Mouse (Mus musculus): ENCODE data around the gene Casp7. TPM values are rescaled to one million over a fixed set of nuclear protein-coding genes. Genes with fewer than 3 reads are reported as not detected.

The Casp7 gene
- polyA plus RNA-seq, 1 experiment from 2014 or later = 25.5 TPM

- Histone ChIP-seq H3K4me1 (ENCODE audit: control insufficient read depth, insufficient read depth, low read depth, low read length) (peaks cover 10% of the 10 kb centered on the region), H3K9me3 (ENCODE audit: control insufficient read depth, low read length) (no peaks in the 10 kb centered on the region), H3K36me3 (ENCODE audit: control insufficient read depth, insufficient read depth, low read length) (no peaks in the 10 kb centered on the region), H3K27me3 (replicated peaks; ENCODE audit: control insufficient read depth, insufficient read depth, low read length) (no peaks in the 10 kb centered on the region), H3K27ac (ENCODE audit: low read depth, low read length) (no peak overlapping the region; the same call in 1 of the 2 replicates), H3K4me3 (ENCODE audit: low read length) (no peak overlapping the region), H3K9ac (ENCODE audit: low read depth, low read length) (no peak overlapping the region), H3K4me2 (ENCODE audit: low read length) (no peak overlapping the region)
- peak; percentile 50; the same call in 1 of the 2 replicates for ATAC-seq
- 34% methylated on average over 13 of the region's 13 CpGs for WGBS
Observed at GRCm38 (mm10) chr19:56484630-56485375, 87.9 kb downstream of the Casp7 start.

DNA sequence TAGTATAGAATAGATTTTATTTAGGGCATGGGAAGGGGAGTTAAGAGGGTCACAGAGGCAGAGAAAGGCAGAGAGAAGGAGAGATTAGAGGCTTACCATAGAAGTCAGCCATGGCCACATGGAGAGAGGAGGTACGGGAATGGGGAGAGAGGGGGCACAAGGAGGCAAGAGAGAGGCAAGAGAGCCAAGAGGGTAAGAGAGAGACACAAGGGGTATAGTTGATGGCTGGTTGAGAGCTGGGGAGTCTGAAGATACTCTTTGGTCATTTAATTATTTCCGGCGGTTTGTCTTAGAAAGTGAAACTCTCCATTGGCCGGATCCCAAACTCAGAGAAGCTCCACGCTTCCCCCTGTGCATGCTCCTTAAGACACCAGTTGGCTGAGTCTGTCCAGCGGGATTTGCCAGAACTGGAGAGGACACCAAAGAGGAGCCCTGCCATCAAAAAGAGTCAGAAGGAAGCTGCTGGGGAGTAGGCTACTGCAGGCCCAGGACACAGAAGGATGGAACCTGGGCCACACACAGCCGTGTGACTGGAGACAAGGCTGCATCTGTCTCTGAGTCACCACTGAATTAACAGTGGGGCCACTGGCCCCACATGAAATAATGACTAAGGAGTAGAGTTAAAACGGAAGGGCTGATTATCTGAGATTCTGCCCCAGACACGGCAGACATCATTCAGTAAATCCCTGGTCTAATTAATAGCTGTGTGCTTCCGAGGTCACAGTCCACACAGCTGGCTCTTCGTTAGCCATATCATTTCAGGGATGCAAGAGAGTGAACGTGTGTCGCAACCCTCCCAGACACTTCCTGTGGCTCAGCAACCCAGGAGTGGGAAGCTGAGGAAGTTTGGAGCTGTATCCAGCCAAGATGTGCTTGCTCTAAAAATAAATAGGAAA lies 88.7 kb downstream of the Casp7 start:
- no peak overlapping the region; the same call in 1 of the 2 replicates for H3K27ac ChIP-seq (ENCODE audit: low read depth, low read length)
- no peak overlapping the region for H3K9ac ChIP-seq (ENCODE audit: low read depth, low read length)
- WGBS = 50% methylated on average over 13 of the region's 13 CpGs
- H3K9me3 ChIP-seq (ENCODE audit: control insufficient read depth, low read length) = no peaks in the 10 kb centered on the region
- no peaks in the 10 kb centered on the region for H3K27me3 ChIP-seq (replicated peaks; ENCODE audit: control insufficient read depth, insufficient read depth, low read length)
- no peak overlapping the region for H3K4me3 ChIP-seq (ENCODE audit: low read length)
- H3K36me3 ChIP-seq (ENCODE audit: control insufficient read depth, insufficient read depth, low read length) = no peaks in the 10 kb centered on the region
- H3K4me2 ChIP-seq (ENCODE audit: low read length) = no peak overlapping the region
- H3K4me1 ChIP-seq (ENCODE audit: control insufficient read depth, insufficient read depth, low read depth, low read length) = peaks cover 10% of the 10 kb centered on the region
- ATAC-seq = peak; percentile 45

- no peak overlapping the region for H3K9ac ChIP-seq (ENCODE audit: low read depth, low read length)
- no peak overlapping the region for H3K4me3 ChIP-seq (ENCODE audit: low read length)
- ATAC-seq = no peak
- H3K27me3 ChIP-seq (replicated peaks; ENCODE audit: control insufficient read depth, insufficient read depth, low read length) = no peaks in the 10 kb centered on the region
- H3K27ac ChIP-seq (ENCODE audit: low read depth, low read length) = no peak overlapping the region
- no peak overlapping the region for H3K4me2 ChIP-seq (ENCODE audit: low read length)
- H3K36me3 ChIP-seq (ENCODE audit: control insufficient read depth, insufficient read depth, low read length) = no peaks in the 10 kb centered on the region
- H3K4me1 ChIP-seq (ENCODE audit: control insufficient read depth, insufficient read depth, low read depth, low read length) = peaks cover 10% of the 10 kb centered on the region
- H3K9me3 ChIP-seq (ENCODE audit: control insufficient read depth, low read length) = no peaks in the 10 kb centered on the region
- 88% methylated on average over 7 of the region's 7 CpGs for WGBS
Observed at GRCm38 (mm10) chr19:56486926-56487325, 90.0 kb downstream of the Casp7 start.

- no peaks in the 10 kb centered on the region for H3K27me3 ChIP-seq (replicated peaks; ENCODE audit: control insufficient read depth, insufficient read depth, low read length)
- H3K4me1 ChIP-seq (ENCODE audit: control insufficient read depth, insufficient read depth, low read depth, low read length) = peaks cover 10% of the 10 kb centered on the region
- H3K9me3 ChIP-seq (ENCODE audit: control insufficient read depth, low read length) = no peaks in the 10 kb centered on the region
- ATAC-seq = no peak
- H3K36me3 ChIP-seq (ENCODE audit: control insufficient read depth, insufficient read depth, low read length) = no peaks in the 10 kb centered on the region
- H3K4me3 ChIP-seq (ENCODE audit: low read length) = no peak overlapping the region
- H3K27ac ChIP-seq (ENCODE audit: low read depth, low read length) = no peak overlapping the region
- no peak overlapping the region for H3K9ac ChIP-seq (ENCODE audit: low read depth, low read length)
- no peak overlapping the region for H3K4me2 ChIP-seq (ENCODE audit: low read length)
- WGBS = 96% methylated on average over 2 of the region's 2 CpGs
Observed at GRCm38 (mm10) chr19:56487339-56487738, 90.4 kb downstream of the Casp7 start.

DNA sequence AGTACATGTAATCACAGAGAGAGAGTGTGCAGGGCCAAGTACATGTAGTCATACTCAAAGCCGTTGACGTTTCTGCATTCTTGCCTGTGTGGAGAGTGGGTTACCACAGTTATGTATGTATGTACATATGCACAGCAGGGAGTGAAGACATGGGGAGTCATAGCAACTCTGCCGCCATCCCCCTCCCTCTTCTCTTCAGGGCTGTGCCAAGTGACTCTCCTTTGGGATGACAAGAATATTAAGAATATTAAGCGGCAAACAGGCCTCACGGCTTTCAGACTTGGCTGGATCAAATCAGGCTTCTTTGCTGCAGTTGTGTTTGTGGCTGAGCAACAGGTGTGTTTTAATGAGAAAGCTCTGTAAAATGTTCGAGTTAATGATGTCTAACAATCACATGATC lies 92.7 kb downstream of the Casp7 start:
- H3K9ac ChIP-seq (ENCODE audit: low read depth, low read length) = no peak overlapping the region
- H3K9me3 ChIP-seq (ENCODE audit: control insufficient read depth, low read length) = no peaks in the 10 kb centered on the region
- ATAC-seq = no peak
- no peak overlapping the region for H3K4me3 ChIP-seq (ENCODE audit: low read length)
- 82% methylated on average over 6 of the region's 6 CpGs for WGBS
- H3K4me1 ChIP-seq (ENCODE audit: control insufficient read depth, insufficient read depth, low read depth, low read length) = peaks cover 10% of the 10 kb centered on the region
- H3K36me3 ChIP-seq (ENCODE audit: control insufficient read depth, insufficient read depth, low read length) = no peaks in the 10 kb centered on the region
- H3K27ac ChIP-seq (ENCODE audit: low read depth, low read length) = no peak overlapping the region
- no peaks in the 10 kb centered on the region for H3K27me3 ChIP-seq (replicated peaks; ENCODE audit: control insufficient read depth, insufficient read depth, low read length)
- H3K4me2 ChIP-seq (ENCODE audit: low read length) = no peak overlapping the region

Other genes starting within 250 kb of the Casp7 start
- gene Habp2, start 110.0 kb upstream of the Casp7 start, polyA plus RNA-seq (2015; fragmentation: Nextera tagmentation; extraction: Ambion mirVana) = 0.07 TPM in 1 of 2 replicates, not detected in the other
- 0.24 and 0.79 TPM in 2 replicates for gene Nrap, start 7.1 kb upstream of the Casp7 start, polyA plus RNA-seq (2015; fragmentation: Nextera tagmentation; extraction: Ambion mirVana)
- 0.22 and 0.25 TPM in 2 replicates for gene Plekhs1, start 64.5 kb downstream of the Casp7 start, polyA plus RNA-seq (2015; fragmentation: Nextera tagmentation; extraction: Ambion mirVana)
- 8.5 and 8.8 TPM in 2 replicates for gene Dclre1a, start 151.1 kb downstream of the Casp7 start, polyA plus RNA-seq (2015; fragmentation: Nextera tagmentation; extraction: Ambion mirVana)
- 6.0 and 8.3 TPM in 2 replicates for gene Nhlrc2, start 151.1 kb downstream of the Casp7 start, polyA plus RNA-seq (2015; fragmentation: Nextera tagmentation; extraction: Ambion mirVana)

Data from hindbrain, embryonic 16.5 days (tissue).